Mouse (Mus musculus) skeletal muscle tissue, adult 2 months (tissue): ENCODE measurements around the gene Sh3bp5l.

Experiments used
- DNase-seq: peaks from one replicate; pipeline ENCODE4 v3.0.0-alpha.2; 2012; ENCODE audit warnings: low read depth, low spot score

Sh3bp5l gene

DNA sequence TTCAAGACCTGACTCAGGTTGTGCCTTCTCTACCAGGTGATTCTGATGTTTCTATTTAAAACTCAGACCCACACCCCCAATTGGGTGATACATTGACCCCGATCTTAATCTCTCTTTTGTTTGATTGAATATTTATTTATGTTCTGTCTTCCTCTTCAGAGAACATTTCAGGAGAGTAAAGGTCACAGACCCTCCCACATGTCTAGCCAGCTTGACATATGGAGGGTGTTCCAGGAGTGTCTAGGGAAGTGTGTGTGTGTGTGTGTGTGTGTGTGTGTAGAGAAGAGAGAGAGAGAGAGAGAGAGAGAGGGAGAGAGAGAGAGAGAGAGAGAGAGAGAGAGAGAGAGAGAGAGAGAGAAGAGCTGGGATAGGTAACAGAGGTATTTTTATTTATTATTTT lies 47.2 kb downstream of the Sh3bp5l start:
- DNase-seq, result no peak

GRCm38 (mm10) chr11:58378763-58379278 lies 48.3 kb downstream of the Sh3bp5l start, which contains the start of gene Lypd8:
Lypd8 (plus strand) TSS chr11:58379043.
- DNase-seq, result no peak

DNA sequence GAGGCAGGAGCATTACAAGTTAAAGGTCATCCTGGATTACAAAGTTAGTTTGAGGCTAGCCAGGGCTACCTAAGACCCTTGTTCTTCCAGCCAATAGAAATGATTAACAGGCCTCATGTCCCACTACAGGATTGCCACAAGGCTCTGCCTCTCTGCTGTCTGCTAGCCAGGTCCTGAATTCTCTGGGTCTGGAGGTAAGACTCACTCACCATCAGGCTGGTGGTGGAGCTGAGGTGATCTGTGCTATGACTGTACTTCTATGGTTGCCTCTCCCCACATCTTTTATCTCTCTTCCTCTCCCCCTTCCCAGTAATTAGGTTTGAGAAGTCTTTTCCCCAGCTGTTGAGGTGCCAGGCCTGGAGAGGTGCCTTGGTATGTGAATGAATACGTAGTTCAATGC lies 49.0 kb downstream of the Sh3bp5l start:
- DNase-seq, result no peak

GRCm38 (mm10) chr11:58382471-58382870 lies 51.9 kb downstream of the Sh3bp5l start:
- DNase-seq, result no peak
